Mouse (Mus musculus): ENCODE data around the gene 4930544D05Rik. TPM values are rescaled to one million over a fixed set of nuclear protein-coding genes. Genes with fewer than 3 reads are reported as not detected.
A peak's percentile ranks its signal among the peaks of the same experiment; 100 is the strongest.

4930544D05Rik gene
- polyA plus RNA-seq, 1 experiment from 2014 or later = not detected

DNA sequence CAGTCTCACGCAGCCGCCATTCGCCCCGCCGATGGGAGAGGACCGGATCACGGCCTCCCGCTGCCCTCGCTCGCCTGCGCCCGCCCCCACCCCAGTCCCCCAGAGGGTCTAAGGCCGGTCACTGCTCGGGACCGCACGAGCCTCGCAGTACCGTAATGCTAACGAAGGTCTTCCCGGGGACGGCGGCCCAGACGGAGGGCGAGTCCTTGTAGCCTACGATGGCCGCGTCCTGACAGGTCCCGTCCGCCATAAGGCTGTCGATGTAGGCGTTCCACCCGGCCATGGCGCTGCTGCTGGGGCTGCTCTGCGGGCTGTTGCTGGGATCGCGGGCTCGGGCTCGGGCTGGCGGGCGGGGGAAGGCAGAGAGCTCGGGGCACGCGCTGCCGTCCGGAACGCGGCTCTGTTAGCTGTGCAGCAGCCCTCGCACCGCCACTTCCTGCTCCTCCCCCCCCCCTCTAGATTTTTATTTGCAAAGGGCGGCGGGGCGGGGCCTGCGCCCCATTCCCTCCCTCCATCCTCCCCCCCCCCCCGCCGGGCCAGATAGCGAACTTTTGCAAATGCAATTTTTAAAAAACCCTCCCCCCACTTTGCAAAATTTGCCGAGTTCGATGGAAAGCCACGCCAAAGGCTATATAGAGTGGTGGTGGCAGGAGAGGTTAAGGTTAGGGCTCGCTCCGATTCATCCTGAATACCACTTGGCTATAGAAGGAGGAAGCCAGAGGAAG lies 38.7 kb downstream of the 4930544D05Rik start, which contains the start of gene Pfn1:
Gene Pfn1, minus strand, starts transcription at position 447 of the 725 bp plus-strand sequence.
- no peaks in the 10 kb centered on the region for H3K9me3 ChIP-seq
- peak within 1 kb of the TSS; percentile 97 for H3K27ac ChIP-seq
- peak within 1 kb of the TSS; percentile 99 for H3K4me3 ChIP-seq
- H3K4me1 ChIP-seq = peaks cover 38% of the 10 kb centered on the region
- peaks cover 26% of the 10 kb centered on the region for H3K36me3 ChIP-seq (replicated peaks)
- peak within 1 kb of the TSS; percentile 93 for H3K4me2 ChIP-seq
- WGBS = under 1% methylated on average over 61 of the region's 61 CpGs
- 0 out of 2 replicates have a peak, but pooled peaks cover 2% of the 10 kb centered on the region for H3K27me3 ChIP-seq (replicated peaks)
- peak within 1 kb of the TSS; percentile 99 for H3K9ac ChIP-seq
- ATAC-seq (replicated peaks) = peak; percentile 61

DNA sequence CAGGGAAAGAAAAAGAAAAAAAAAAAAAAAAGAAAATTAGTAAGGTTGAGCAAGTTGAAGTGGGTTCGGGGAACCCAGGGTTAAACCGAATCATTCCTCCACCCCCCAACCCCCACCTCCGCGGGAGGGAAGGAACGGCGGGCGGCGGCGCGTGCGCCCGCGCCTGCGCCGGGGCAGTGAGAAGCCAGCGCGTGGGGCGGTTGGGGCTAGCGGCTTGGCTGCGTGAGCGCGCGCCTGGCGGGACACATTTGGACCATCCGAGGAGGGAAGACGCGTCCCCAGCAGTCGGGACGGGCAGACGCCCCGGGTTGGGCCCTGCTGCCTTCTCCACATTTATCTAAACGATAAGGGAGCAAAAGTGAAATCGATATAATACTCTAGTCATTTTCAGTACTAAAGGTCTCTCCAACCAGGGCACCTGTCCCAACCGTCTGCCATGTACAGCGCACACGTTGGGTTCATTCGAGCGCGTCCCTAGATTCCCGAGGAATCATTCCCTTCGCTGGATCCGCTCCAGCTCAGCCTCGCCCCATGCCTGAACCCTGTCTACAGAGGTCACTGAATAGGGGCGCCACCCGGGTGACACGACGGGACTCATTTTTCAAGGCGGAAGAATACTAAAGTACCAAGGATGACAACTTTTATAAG lies 39.4 kb downstream of the 4930544D05Rik start:
- Histone ChIP-seq H3K4me1 (peaks cover 38% of the 10 kb centered on the region), H3K9ac (peak overlapping the region; percentile 99), H3K4me2 (peak overlapping the region; percentile 93), H3K27me3 (replicated peaks) (0 out of 2 replicates have a peak, but pooled peaks cover 2% of the 10 kb centered on the region), H3K9me3 (no peaks in the 10 kb centered on the region), H3K36me3 (replicated peaks) (peaks cover 19% of the 10 kb centered on the region), H3K4me3 (peak overlapping the region; percentile 99), H3K27ac (peak overlapping the region; percentile 97)
- under 1% methylated on average over 48 of the region's 48 CpGs for WGBS
- peak; percentile 63 for ATAC-seq (replicated peaks)

DNA sequence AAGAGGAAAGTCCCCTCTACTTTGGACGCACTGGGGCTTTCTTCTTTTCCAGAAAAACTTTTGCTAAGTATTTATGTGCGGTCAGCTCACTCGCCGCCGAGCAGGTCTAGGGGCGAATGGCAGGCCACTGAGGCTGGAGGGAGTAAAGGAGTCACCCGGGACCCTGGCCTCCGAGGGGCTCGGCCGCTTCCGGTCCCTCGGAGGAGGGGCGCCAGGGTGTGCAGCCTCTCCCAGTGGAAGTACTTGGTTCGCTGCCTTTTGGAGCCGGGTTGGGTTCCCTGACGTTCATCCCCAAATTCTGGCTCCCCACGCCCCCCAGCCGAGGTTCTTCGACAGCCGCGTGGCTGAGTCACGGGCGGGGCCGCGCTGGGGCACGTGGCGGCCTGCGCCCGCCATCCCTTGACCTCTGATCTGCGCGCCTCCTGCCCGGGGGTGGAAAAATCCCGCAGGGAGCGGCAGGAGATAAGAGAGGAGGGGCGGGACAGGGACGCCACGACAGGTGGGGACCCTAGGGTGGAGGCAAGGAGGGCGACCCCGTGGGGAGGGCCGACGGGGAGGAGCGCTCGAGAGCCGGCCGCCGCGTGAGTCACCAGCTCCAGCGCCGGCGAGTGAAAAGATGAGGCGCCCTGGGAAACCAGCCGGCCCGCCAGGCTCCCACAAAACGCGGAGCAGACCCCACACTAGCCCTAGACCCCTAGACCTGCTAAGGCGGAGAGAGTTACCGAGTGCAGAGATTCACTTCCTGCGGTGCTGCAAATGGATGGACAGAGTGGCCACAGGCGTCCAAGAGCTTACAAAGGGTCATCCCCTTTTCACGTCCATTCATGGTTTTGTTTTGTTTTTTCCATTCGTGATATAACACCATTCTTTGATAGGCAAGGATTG lies 40.2 kb downstream of the 4930544D05Rik start:
- Histone ChIP-seq H3K9me3 (no peaks in the 10 kb centered on the region), H3K36me3 (replicated peaks) (peaks cover 13% of the 10 kb centered on the region), H3K4me2 (peak overlapping the region; percentile 93), H3K4me3 (peak overlapping the region; percentile 99), H3K27ac (peak overlapping the region; percentile 97), H3K27me3 (replicated peaks) (0 out of 2 replicates have a peak, but pooled peaks cover 2% of the 10 kb centered on the region), H3K4me1 (peaks cover 36% of the 10 kb centered on the region), H3K9ac (peak overlapping the region; percentile 99)
- ATAC-seq (replicated peaks) = no peak; the same call in 1 of the 2 replicates
- 1% methylated on average over 59 of the region's 61 CpGs for WGBS

DNA sequence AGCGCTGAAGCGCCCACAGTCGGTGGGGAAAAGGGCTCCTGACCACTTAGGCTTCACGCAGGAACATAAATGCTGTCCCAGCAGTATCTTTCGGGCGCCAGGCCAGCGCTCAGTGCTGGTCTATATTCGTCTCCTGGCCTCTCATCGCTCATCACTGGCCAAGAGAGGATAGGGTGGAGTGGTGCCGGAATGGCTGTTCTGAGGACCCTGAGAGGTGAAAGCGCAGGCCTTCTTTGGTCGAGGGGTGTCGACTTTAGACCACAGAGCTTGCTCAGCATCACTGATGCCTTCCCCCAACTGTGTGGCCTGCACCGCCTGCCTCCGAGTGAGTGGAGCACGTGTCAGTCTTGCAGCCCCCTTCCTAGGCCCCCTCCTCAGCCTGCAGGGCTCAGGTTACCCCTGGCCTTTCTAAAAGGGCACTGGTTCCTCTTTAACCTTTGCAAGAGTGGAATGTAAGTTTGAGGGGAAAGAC lies 40.8 kb downstream of the 4930544D05Rik start:
- H3K4me3 ChIP-seq = peak overlapping the region; percentile 99
- peaks cover 33% of the 10 kb centered on the region for H3K4me1 ChIP-seq
- peak overlapping the region; percentile 45 for H3K9ac ChIP-seq
- no peaks in the 10 kb centered on the region for H3K9me3 ChIP-seq
- H3K27me3 ChIP-seq (replicated peaks) = 0 out of 2 replicates have a peak, but pooled peaks cover 2% of the 10 kb centered on the region
- no peak for ATAC-seq (replicated peaks)
- H3K4me2 ChIP-seq = peak overlapping the region; percentile 93
- 5% methylated on average over 16 of the region's 16 CpGs for WGBS
- H3K36me3 ChIP-seq (replicated peaks) = peaks cover 8% of the 10 kb centered on the region; the same call in 1 of the 2 replicates
- H3K27ac ChIP-seq = peak overlapping the region; percentile 97; the same call in 1 of the 2 replicates

DNA sequence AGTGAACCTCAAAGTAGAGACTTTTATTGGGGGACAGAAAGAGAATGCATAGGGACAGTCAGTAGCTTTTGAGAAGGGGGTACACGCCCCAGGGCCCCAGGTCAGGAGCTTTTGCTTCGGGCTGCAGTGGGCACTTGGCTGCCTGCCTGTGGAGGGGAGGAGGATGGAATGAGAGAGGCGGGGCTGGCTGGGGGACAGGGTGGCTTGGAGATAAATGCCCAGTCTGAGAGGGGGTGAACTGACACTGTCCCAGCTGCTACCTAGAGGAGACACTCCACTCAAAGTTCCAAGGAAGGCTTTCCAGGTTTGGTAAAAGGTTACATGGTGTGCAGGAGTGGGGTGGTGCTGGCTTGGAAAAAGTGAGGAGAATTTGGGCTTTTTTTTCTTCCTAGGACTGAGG lies 41.3 kb downstream of the 4930544D05Rik start, which contains the start of gene Eno3:
Gene Eno3, plus strand, starts transcription at position 239 of the 400 bp plus-strand sequence.
- H3K27me3 ChIP-seq (replicated peaks) = 0 out of 2 replicates have a peak, but pooled peaks cover 2% of the 10 kb centered on the region
- 19% methylated on average over 3 of the region's 3 CpGs for WGBS
- peak within 1 kb of the TSS; percentile 97 for H3K27ac ChIP-seq
- H3K4me1 ChIP-seq = peaks cover 30% of the 10 kb centered on the region
- H3K36me3 ChIP-seq (replicated peaks) = peaks cover 7% of the 10 kb centered on the region; the same call in 1 of the 2 replicates
- ATAC-seq (replicated peaks) = no peak
- H3K9ac ChIP-seq = peak within 1 kb of the TSS; percentile 45
- H3K4me2 ChIP-seq = peak within 1 kb of the TSS; percentile 93
- peak within 1 kb of the TSS; percentile 99 for H3K4me3 ChIP-seq
- no peaks in the 10 kb centered on the region for H3K9me3 ChIP-seq

DNA sequence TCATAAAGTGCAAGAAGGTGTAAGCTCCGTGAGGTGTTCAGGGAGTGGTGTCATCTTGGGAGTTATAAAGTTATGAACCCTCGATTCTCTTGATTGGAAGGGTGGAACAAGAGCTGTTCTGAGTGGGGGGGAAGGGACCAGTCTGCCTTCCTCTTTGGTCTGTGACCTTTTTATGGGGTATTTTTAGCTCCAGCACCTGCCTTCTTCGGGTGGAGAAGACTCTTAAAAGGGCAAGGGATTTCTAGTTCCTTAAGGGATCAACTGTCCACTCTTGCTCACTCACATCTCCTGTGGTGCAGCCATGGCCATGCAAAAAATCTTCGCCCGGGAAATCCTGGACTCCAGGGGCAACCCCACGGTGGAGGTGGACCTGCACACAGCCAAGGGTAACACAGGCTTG lies 41.9 kb downstream of the 4930544D05Rik start:
- Histone ChIP-seq H3K9me3 (no peaks in the 10 kb centered on the region), H3K27me3 (replicated peaks) (0 out of 2 replicates have a peak, but pooled peaks cover 2% of the 10 kb centered on the region), H3K4me2 (no peak overlapping the region), H3K4me3 (no peak overlapping the region), H3K9ac (no peak overlapping the region), H3K36me3 (replicated peaks) (peaks cover 6% of the 10 kb centered on the region; the same call in 1 of the 2 replicates), H3K4me1 (peaks cover 24% of the 10 kb centered on the region), H3K27ac (no peak overlapping the region)
- WGBS = 53% methylated on average over 6 of the region's 6 CpGs
- ATAC-seq (replicated peaks) = no peak

DNA sequence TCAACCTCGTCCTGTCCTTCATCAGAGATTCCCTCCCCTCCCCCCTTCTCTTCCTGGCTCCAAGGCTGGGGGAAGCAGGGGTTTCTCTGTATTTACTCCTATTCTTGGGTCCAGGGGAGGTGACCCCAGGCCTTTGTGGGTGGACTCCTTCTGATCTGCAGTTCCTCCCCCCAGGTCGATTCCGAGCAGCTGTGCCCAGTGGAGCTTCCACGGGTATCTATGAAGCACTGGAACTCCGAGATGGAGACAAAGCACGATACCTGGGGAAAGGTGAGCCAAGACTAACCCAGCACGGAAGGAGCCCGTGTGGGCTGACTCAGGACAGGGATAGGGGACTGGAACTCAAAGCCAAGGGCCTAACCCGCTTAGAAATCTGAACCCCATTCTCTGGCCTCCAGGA lies 42.3 kb downstream of the 4930544D05Rik start:
- Histone ChIP-seq H3K9me3 (no peaks in the 10 kb centered on the region), H3K27me3 (replicated peaks) (0 out of 2 replicates have a peak, but pooled peaks cover 2% of the 10 kb centered on the region), H3K4me3 (no peak overlapping the region), H3K4me2 (no peak overlapping the region), H3K4me1 (peaks cover 20% of the 10 kb centered on the region), H3K9ac (no peak overlapping the region), H3K36me3 (replicated peaks) (peaks cover 9% of the 10 kb centered on the region; the same call in 1 of the 2 replicates), H3K27ac (no peak overlapping the region)
- ATAC-seq (replicated peaks) = no peak
- WGBS = 66% methylated on average over 9 of the region's 9 CpGs

DNA sequence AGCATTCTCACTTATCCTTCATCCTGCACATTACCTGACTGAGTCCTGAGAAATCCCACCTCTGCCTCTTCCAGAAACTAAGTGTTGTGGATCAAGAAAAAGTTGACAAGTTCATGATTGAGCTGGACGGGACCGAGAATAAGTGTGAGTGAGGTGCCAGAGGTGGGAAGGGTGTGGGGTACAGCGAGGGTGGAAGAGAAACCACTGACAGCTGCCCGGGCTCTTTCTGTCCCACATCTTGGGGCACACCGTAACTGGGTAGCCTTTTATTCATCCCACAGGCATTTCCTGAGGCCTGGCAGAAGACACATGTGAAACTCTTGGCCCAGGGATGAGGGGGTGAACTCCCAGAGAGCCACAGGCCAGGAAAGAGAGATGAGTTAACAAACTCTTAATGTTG lies 42.9 kb downstream of the 4930544D05Rik start:
- Histone ChIP-seq H3K4me1 (peaks cover 17% of the 10 kb centered on the region), H3K36me3 (replicated peaks) (peaks cover 13% of the 10 kb centered on the region; the same call in 1 of the 2 replicates), H3K9me3 (no peaks in the 10 kb centered on the region), H3K27ac (no peak overlapping the region), H3K4me2 (no peak overlapping the region), H3K4me3 (no peak overlapping the region), H3K9ac (no peak overlapping the region), H3K27me3 (replicated peaks) (0 out of 2 replicates have a peak, but pooled peaks cover 2% of the 10 kb centered on the region)
- 92% methylated on average over 5 of the region's 5 CpGs for WGBS
- ATAC-seq (replicated peaks) = no peak

DNA sequence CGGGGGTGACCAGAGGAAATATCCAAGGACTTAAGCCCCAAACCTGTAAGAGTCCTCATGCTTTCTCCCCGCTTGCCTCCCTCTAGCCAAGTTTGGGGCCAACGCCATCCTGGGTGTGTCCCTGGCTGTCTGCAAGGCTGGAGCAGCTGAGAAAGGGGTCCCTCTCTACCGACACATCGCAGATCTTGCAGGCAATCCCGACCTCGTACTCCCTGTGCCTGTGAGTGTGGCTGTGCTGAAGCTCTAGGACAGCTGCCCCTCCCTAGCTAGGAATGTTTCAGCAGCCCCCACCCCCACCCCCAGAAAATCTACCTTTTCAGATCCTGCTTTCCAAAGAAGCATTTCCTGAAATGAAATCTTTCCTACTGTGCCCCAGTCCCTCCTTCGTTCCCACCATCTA lies 43.3 kb downstream of the 4930544D05Rik start:
- peaks cover 17% of the 10 kb centered on the region for H3K4me1 ChIP-seq
- 82% methylated on average over 8 of the region's 8 CpGs for WGBS

DNA sequence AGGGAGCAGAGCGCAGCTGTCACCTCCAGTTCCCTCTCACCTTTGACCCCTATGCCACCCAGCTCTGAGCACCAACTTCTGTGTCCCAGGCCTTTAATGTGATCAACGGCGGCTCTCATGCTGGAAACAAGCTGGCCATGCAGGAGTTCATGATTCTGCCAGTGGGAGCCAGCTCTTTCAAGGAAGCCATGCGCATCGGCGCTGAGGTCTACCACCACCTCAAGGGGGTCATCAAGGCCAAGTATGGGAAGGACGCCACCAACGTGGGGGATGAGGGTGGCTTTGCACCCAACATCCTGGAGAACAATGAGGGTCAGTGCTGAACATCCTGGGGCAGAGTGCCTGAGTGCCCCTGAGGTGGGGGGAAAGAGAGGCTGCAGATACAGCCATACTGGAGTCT lies 44.9 kb downstream of the 4930544D05Rik start:
- 0 out of 2 replicates have a peak, but pooled peaks cover 2% of the 10 kb centered on the region for H3K27me3 ChIP-seq (replicated peaks)
- no peak overlapping the region for H3K27ac ChIP-seq
- no peak for ATAC-seq (replicated peaks)
- WGBS = 92% methylated on average over 8 of the region's 8 CpGs
- H3K4me1 ChIP-seq = peaks cover 11% of the 10 kb centered on the region
- H3K9ac ChIP-seq = no peak overlapping the region
- no peak overlapping the region for H3K4me3 ChIP-seq
- H3K9me3 ChIP-seq = no peaks in the 10 kb centered on the region
- peaks cover 29% of the 10 kb centered on the region for H3K36me3 ChIP-seq (replicated peaks)
- no peak overlapping the region for H3K4me2 ChIP-seq

More for the DNA sequence above, 43.3 kb downstream of the 4930544D05Rik start:
- Histone ChIP-seq H3K36me3 (replicated peaks) (peaks cover 17% of the 10 kb centered on the region), H3K4me2 (no peak overlapping the region), H3K9me3 (no peaks in the 10 kb centered on the region), H3K27me3 (replicated peaks) (0 out of 2 replicates have a peak, but pooled peaks cover 2% of the 10 kb centered on the region), H3K27ac (no peak overlapping the region), H3K9ac (no peak overlapping the region), H3K4me3 (no peak overlapping the region)
- no peak for ATAC-seq (replicated peaks)

DNA sequence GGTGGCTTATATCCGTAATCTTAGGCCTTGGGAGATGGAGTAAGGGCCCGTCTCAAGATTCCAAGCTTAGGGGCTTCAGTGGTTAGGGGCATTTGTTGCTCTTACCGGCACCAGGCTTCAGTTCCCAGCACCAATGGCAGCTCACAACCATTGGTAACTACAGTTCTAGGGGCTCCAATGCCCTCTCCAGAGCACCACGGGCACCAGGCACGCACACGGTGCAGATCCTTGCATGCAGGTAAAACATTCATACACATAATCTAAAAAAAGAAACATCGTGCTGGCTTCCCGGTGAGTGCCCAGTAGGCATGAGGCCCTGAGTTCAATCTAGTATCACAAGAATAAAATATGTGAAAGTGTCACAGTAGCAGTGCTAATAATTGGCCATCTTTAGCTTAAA lies 47.5 kb downstream of the 4930544D05Rik start:
- H3K36me3 ChIP-seq (replicated peaks) = peaks cover 29% of the 10 kb centered on the region
- H3K4me1 ChIP-seq = peaks cover 12% of the 10 kb centered on the region
- 86% methylated on average over 8 of the region's 8 CpGs for whole genome bisulfite sequencing
- no peaks in the 10 kb centered on the region for H3K9me3 ChIP-seq
- no peak overlapping the region for H3K9ac ChIP-seq
- ATAC-seq (replicated peaks) = no peak
- no peak overlapping the region for H3K4me3 ChIP-seq
- no peak overlapping the region for H3K4me2 ChIP-seq
- H3K27ac ChIP-seq = no peak overlapping the region
- H3K27me3 ChIP-seq (replicated peaks) = no peaks in the 10 kb centered on the region
